Mouse (Mus musculus): Measurements from ENCODE around the gene Vcan. TPM values are rescaled to one million over a fixed set of nuclear protein-coding genes. Genes with fewer than 3 reads are reported as not detected.

Vcan gene
- polyA plus RNA-seq, 1 experiment from 2014 or later = 74.8 TPM

DNA sequence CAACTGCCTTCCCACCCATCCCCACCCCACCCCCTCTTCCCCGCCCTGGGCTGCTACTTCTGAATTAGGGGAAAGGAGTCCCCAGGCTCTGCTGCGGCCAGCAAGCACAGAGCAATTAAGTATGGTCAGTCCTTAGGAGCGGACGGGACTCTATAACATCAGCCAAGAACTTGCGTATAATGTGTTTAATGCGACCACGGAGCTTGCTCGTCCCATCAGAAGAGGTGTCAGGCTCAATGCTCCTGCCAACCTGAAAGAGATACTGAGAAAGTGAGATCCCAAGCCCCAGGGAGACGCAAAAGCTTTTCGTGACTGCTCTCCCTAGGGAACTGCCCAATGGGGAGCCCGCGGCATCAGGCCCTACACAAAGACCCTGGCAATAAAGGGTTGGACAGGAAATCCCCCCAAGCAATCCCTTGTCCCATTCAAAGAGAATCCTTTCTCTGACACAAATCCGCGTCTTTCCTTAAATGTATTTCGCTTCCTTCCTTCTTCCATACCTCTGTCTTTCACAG, 434 bp upstream of the Vcan start:
- Histone ChIP-seq H3K4me3 (peak overlapping the region; percentile 69), H3K27me3 (ENCODE audit: low read depth, poor library complexity, severe bottlenecking) (no peaks in the 10 kb centered on the region), H3K36me3 (no peaks in the 10 kb centered on the region), H3K27ac (peak overlapping the region; percentile 97), H3K9me3 (replicated peaks) (no peaks in the 10 kb centered on the region), H3K4me1 (peaks cover 33% of the 10 kb centered on the region)
- WGBS = under 1% methylated on average over 15 of the region's 15 CpGs
- DNase-seq (ENCODE audit: low spot score) = peak; percentile 64

DNA sequence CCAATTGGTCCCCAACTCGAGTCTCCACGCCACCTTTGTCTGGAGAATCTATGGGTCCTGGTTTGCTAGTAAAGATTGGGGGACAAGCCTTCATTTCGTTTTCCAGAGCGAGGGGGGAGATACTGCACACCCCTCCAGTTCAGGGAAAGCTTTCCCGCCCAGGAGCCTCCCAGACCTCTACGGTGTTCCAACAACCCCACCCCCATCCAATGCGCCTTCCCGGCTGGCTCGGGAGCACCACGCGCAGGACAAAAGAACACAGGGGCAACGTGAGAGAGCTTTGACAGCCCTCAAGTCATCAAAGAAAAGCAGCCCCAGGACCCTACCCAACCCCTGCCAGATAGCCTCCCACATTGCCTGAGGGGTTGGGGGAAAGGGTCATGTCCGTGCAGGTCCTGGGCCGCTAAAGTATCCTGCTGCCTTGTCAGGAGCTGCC, 1.2 kb downstream of the Vcan start:
- H3K36me3 ChIP-seq = peaks cover 7% of the 10 kb centered on the region
- under 1% methylated on average over 14 of the region's 14 CpGs for WGBS
- H3K27me3 ChIP-seq (ENCODE audit: low read depth, poor library complexity, severe bottlenecking) = no peaks in the 10 kb centered on the region
- H3K9me3 ChIP-seq (replicated peaks) = no peaks in the 10 kb centered on the region
- DNase-seq (ENCODE audit: low spot score) = peak; percentile 80
- H3K27ac ChIP-seq = peak overlapping the region; percentile 97
- H3K4me1 ChIP-seq = peaks cover 38% of the 10 kb centered on the region
- peak overlapping the region; percentile 69 for H3K4me3 ChIP-seq

DNA sequence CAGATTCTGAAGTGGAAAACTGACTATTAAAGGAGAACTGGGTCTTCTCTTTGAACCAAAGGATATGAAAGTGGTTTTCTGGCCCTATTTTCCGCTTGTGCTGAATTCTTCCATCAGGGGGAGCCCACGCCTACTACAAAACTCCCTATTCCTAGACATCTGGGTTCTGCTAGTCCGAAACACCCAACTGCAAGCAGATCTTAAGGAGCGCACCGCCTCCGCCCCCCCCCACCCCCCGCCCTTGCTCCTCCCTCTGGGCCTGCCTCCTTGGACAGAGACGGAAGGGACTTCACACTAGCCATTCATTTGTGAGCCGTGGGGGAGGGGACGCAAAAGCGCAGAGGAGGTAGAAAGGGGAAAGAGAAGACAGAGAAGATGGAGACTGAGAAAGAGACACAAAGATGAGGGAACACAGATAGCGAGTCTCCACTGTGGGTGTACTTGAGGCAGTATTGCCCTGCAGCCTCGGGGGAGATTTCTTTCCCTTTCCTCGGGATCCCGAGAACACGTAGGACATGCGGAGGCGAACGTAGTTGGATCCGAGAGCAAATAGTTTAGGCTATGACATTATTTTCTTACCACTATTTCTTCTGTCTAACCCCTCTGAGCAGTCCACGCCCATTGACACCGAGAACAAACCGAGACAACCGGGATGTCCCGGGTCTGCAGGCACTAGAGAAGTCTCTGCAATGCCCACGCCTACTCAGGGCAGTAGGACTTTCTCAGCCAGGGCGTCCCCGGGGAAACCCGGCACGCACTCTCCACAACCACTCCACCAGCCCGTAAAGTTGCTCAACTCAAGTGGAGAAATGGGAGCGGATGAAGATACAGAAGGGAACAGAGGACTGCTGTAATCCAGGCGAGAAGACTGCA, 1.8 kb downstream of the Vcan start:
- peak; percentile 92 for DNase-seq (ENCODE audit: low spot score)
- Histone ChIP-seq H3K9me3 (replicated peaks) (no peaks in the 10 kb centered on the region), H3K36me3 (peaks cover 12% of the 10 kb centered on the region), H3K4me3 (peak overlapping the region; percentile 69), H3K27ac (peak overlapping the region; percentile 97), H3K27me3 (ENCODE audit: low read depth, poor library complexity, severe bottlenecking) (no peaks in the 10 kb centered on the region), H3K4me1 (peaks cover 34% of the 10 kb centered on the region)
- WGBS = 0% methylated on average over 33 of the region's 33 CpGs

DNA sequence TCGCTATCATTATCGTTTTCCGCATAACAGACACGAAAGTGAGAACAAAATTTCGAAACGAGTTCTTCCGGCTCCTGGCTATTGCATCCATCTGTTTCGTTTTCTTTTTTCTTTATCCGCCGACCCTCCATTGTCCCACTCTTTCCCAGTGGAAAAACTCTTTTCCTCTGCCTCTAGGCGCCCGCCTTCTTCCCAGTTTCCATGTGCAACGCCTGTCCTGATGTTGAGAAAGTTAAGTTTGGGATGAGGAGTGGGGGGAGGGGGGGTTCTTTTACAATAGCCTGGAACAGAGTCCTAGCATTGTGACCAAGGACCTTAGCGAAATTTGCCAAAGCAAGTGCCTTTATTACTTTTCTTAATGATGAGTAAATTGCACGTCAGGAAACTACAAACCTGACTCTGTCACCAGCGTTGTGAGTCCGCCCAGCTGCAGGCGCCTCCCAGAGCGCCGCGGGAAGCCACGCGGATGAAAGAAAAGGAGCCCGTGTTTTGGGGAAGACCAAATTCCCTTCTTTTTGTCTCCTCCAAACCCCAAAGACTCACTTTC, 2.5 kb downstream of the Vcan start:
- H3K27me3 ChIP-seq (ENCODE audit: low read depth, poor library complexity, severe bottlenecking) = no peaks in the 10 kb centered on the region
- H3K36me3 ChIP-seq = peaks cover 12% of the 10 kb centered on the region
- H3K4me1 ChIP-seq = peaks cover 38% of the 10 kb centered on the region
- under 1% methylated on average over 24 of the region's 24 CpGs for WGBS
- peak overlapping the region; percentile 97 for H3K27ac ChIP-seq
- peak; percentile 68 for DNase-seq (ENCODE audit: low spot score)
- peak overlapping the region; percentile 69 for H3K4me3 ChIP-seq
- no peaks in the 10 kb centered on the region for H3K9me3 ChIP-seq (replicated peaks)

DNA sequence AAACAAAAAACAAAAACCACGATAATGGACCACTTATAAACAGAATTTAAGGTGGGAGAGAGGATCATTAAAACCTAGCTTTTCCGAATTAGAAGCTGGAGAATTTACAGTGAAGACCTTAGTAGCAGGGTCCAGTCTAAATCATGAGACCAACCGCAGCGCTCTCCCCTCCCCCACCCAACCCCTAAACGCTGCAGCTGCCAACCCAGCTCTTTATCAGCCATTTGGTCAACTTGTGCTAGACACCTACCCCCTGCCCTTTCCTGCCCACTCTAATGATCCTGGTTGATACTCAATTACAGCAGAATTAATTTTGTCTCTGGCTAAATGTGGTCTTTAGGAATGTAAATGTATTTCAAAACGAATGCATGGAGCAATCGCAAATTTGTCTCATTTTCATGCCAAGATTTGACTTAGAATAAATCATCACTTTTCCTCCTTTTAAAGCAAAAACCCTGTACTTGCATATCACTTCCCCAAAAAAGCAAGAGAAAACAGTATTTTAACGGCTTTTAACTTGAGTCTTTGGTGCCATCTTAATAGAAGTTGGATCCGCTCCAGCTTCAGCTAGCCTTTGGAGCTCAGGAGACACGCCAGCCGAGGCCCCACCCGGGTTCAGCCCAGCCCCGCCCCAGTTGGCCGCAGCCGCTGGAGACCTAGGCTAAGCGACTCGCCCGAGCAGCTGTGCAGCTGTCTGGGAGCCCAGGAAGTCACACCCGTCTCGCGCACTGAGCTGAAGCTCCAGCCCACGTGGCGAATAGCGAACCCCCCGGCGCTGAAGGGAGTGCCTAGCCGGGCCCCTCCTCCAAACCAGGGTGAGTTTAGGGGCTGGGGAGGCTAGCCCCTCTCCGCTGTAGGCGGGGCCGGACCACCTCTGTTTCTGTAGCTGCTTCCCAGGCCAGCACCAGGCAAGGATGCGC, 3.3 kb downstream of the Vcan start:
- Histone ChIP-seq H3K36me3 (peaks cover 12% of the 10 kb centered on the region), H3K27ac (peak overlapping the region; percentile 97), H3K9me3 (replicated peaks) (no peaks in the 10 kb centered on the region), H3K27me3 (ENCODE audit: low read depth, poor library complexity, severe bottlenecking) (no peaks in the 10 kb centered on the region), H3K4me3 (peak overlapping the region; percentile 69), H3K4me1 (peaks cover 38% of the 10 kb centered on the region)
- WGBS = 2% methylated on average over 31 of the region's 31 CpGs
- peak; percentile 87 for DNase-seq (ENCODE audit: low spot score)

DNA sequence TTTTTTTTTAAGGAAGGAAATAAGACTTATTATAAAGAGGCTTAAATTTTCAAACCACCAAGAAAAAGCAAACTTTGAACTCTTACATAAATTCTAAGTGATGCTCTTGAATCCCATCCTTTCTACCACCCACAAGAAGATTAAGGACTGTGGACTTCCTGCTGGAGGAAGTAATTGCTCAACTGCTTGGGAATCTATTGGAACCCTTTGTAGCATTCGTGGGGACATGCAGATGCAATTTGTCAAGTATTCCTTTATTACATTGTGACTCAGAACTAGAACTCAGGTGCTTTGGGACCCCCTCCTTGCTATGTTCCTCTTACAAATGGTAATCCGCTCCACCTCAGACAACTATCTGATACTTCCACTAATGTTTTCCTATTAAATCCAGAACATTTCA, 4.0 kb downstream of the Vcan start:
- no peaks in the 10 kb centered on the region for H3K27me3 ChIP-seq (ENCODE audit: low read depth, poor library complexity, severe bottlenecking)
- H3K4me1 ChIP-seq = peaks cover 37% of the 10 kb centered on the region
- no peak for DNase-seq (ENCODE audit: low spot score)
- H3K9me3 ChIP-seq (replicated peaks) = no peaks in the 10 kb centered on the region
- peak overlapping the region; percentile 69; the same call in 1 of the 2 replicates for H3K4me3 ChIP-seq
- H3K27ac ChIP-seq = peak overlapping the region; percentile 97
- peaks cover 12% of the 10 kb centered on the region for H3K36me3 ChIP-seq
- 46% methylated on average over 2 of the region's 2 CpGs for WGBS

DNA sequence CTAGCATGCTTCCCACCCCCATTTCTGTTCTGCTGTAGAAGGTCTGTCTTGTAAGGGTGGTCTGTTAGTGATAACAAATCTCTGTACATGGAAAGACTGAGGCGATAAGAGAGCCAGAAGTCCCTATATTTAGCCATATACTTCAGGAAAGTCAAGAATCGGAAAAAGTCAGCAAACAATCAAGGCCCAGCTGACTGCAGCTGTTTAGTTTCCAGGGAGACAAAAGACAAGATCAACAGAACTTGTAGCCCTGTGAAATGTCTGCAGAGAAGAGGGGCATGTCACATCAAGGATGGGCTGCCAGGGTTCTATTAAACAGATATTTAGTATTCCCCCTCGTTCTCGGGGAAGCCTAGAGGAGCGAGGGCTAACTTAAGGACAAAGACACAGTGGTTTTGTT, 7.2 kb downstream of the Vcan start:
- no peak overlapping the region for H3K4me3 ChIP-seq
- DNase-seq (ENCODE audit: low spot score) = no peak
- WGBS = 72% methylated on average over 5 of the region's 5 CpGs

DNA sequence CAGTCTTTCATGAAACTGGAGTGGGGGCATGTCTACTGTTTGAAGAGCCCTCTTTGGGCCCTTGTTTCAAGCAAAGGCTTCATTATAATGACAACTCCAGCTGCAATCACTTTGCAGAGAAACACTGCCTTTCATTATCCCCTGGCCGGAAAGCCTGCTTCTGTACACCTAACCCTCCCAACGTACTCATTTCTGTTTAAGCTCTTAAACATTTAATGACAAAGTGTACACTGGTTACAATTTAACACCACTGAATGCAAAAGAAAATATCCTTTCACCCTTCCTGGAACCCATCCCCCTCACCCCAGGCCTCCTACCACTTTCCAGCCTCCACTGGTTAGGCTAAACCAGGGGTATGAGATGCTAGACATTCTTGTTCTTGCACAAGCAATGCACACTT, 15.8 kb downstream of the Vcan start:
- Histone ChIP-seq H3K4me3 (no peak overlapping the region), H3K4me1 (peaks cover 16% of the 10 kb centered on the region), H3K9me3 (replicated peaks) (no peaks in the 10 kb centered on the region), H3K27ac (no peak overlapping the region; the same call in 1 of the 2 replicates), H3K27me3 (ENCODE audit: low read depth, poor library complexity, severe bottlenecking) (no peaks in the 10 kb centered on the region), H3K36me3 (peaks cover 75% of the 10 kb centered on the region)
- peak; percentile 35 for DNase-seq (ENCODE audit: low spot score)
- WGBS = 35% methylated on average over 2 of the region's 2 CpGs

More for the DNA sequence above, 7.2 kb downstream of the Vcan start:
- H3K27me3 ChIP-seq (ENCODE audit: low read depth, poor library complexity, severe bottlenecking) = no peaks in the 10 kb centered on the region
- H3K36me3 ChIP-seq = peaks cover 32% of the 10 kb centered on the region
- peaks cover 27% of the 10 kb centered on the region for H3K4me1 ChIP-seq
- no peak overlapping the region for H3K27ac ChIP-seq
- no peaks in the 10 kb centered on the region for H3K9me3 ChIP-seq (replicated peaks)

DNA sequence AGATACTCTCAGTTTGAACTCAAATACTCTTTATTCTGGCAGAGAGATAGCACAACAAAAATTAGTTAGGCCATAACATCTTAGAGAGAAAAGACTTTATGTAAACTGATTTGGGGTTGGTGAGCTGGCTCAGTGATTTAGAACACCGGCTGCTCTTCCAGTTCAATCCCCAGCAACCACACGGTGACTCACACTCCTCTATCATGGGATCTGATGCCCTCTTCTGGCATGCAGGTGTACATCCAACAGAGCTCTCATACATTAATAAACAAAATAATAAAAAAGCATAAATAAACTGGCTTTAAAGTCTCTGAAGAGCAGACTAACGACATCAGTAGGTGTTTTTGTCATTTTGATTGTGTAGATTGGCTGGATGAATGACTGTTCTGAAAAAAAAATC, 21.8 kb downstream of the Vcan start:
- peaks cover 84% of the 10 kb centered on the region for H3K36me3 ChIP-seq

DNA sequence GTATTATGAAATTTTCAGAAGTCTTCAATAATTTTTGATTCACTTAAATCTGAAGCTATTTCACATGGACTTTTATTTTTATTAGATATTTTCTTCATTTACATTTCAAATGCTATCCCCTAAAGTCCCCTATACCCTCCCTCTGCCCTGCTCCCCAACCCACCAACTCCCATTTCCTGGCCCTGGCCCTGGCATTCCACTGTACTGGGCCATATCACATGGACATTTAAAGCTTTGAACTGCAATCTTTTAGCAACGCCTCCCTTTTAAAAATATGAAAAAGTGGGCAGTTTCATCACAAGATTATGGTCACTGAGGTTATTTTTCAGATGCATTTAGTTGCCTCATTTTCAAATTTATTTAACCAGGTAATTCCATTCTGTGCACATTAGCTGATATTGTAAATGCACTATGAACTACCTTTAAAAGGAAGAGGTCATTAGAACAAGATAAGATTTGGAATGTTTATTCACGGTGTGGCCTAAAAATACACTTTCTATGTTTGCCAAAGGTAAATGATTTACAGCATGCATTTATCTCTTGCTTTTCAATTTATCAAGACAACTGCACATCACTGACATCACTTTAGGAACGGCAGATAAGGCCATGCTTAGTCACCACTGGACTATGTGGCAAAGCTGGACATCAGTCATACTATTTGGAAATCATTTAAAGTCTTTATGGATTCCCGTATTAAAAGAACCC, 32.7 kb downstream of the Vcan start:
- Histone ChIP-seq H3K4me1 (peaks cover 16% of the 10 kb centered on the region), H3K27me3 (ENCODE audit: low read depth, poor library complexity, severe bottlenecking) (no peaks in the 10 kb centered on the region), H3K36me3 (peaks cover 75% of the 10 kb centered on the region), H3K27ac (no peak overlapping the region), H3K9me3 (replicated peaks) (no peaks in the 10 kb centered on the region), H3K4me3 (no peak overlapping the region)
- no peak for DNase-seq (ENCODE audit: low spot score)
- WGBS = 91% methylated on average over 4 of the region's 4 CpGs

More for the DNA sequence above, 21.8 kb downstream of the Vcan start:
- H3K4me3 ChIP-seq = no peak overlapping the region
- H3K27ac ChIP-seq = no peak overlapping the region
- 66% methylated on average over 3 of the region's 3 CpGs for WGBS
- H3K9me3 ChIP-seq (replicated peaks) = no peaks in the 10 kb centered on the region
- DNase-seq (ENCODE audit: low spot score) = no peak
- no peaks in the 10 kb centered on the region for H3K27me3 ChIP-seq (ENCODE audit: low read depth, poor library complexity, severe bottlenecking)
- no peaks in the 10 kb centered on the region for H3K4me1 ChIP-seq

DNA sequence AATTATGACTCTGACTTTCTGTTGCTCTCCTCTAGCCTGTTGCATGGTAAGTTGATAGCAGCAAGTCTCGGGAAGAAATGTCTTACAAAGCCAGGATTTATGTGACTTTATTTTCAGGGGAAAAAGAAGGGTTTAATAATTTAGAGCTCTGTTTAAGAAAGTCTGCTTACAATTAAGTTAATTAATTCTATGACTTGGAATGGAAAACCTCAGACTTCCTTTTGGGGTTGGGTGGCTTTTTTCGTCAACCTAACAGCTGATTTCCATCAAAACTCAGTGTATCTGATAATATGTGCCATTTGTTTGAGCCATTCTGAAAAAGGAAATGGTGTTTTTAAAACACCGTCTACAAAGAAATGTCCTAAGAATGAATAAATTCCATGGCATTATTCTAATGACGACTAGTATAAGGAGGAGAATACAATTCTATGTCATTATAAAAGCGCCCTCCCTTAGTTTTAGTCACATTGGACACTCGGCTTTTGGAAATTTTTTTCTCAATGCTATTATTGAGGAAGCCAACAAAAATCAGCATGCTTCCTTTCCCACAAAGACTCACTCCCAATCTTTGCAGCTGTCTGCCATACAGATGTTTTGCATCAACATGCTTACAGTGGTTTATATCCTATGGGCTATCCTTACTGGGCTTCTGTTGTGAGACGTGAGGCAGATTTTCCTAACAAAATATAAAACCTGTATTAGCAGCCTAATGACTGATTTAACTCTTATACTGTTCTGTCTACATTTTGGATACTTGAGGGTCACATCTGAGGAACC, 34.0 kb downstream of the Vcan start:
- Histone ChIP-seq H3K27me3 (ENCODE audit: low read depth, poor library complexity, severe bottlenecking) (no peaks in the 10 kb centered on the region), H3K27ac (peak overlapping the region; percentile 21; the same call in 1 of the 2 replicates), H3K4me3 (no peak overlapping the region), H3K9me3 (replicated peaks) (no peaks in the 10 kb centered on the region), H3K4me1 (peaks cover 16% of the 10 kb centered on the region), H3K36me3 (peaks cover 76% of the 10 kb centered on the region)
- DNase-seq (ENCODE audit: low spot score) = no peak
- WGBS = 46% methylated on average over 7 of the region's 7 CpGs

Measured in limb, embryonic 10.5 days (tissue).